Mouse (Mus musculus) heart, embryonic 11.5 days (tissue): ENCODE measurements around the gene Wfdc3. TPM values are rescaled to one million over a fixed set of nuclear protein-coding genes. Genes with fewer than 3 reads are reported as not detected.
A peak's percentile ranks its signal among the peaks of the same experiment; 100 is the strongest.

ENCODE experiments used
- ATAC-seq: fragments of 200-750 bp; cut with Nextera tagmentation; replicated peaks from 2 replicates; pipeline ENCODE4 v1.8.0; 2017; ENCODE audit warnings: moderate library complexity; ENCODE audit not compliant: insufficient number of reproducible peaks, low FRiP score, low TSS enrichment
- H3K27ac ChIP-seq: fragments of 300-500 bp; sonication (generic); 2 replicates; pipeline ENCODE4 v1.5.1; 2014; ENCODE audit warnings: mild to moderate bottlenecking, low read depth, low read length
- H3K27me3 ChIP-seq: fragments of 300-500 bp; sonication (generic); 2 replicates; pipeline ENCODE4 v1.6.1; 2014; ENCODE audit warnings: mild to moderate bottlenecking, low read length, mixed read lengths; ENCODE audit not compliant: control insufficient read depth, insufficient read depth
- H3K36me3 ChIP-seq: fragments of 300-500 bp; sonication (generic); 2 replicates; pipeline ENCODE4 v1.6.1; 2014; ENCODE audit warnings: mild to moderate bottlenecking, low read length, moderate library complexity, mixed read lengths; ENCODE audit not compliant: control insufficient read depth, insufficient read depth
- H3K4me1 ChIP-seq: fragments of 300-500 bp; sonication (generic); 2 replicates; pipeline ENCODE4 v1.6.1; 2014; ENCODE audit warnings: low read length; ENCODE audit not compliant: control insufficient read depth, insufficient read depth
- H3K4me2 ChIP-seq: fragments of 300-500 bp; sonication (generic); 2 replicates; pipeline ENCODE4 v1.6.1; 2014; ENCODE audit warnings: mild to moderate bottlenecking, moderate library complexity
- H3K4me3 ChIP-seq: fragments of 300-500 bp; sonication (generic); 2 replicates; pipeline ENCODE4 v1.5.1; 2014; ENCODE audit warnings: low read depth, low read length
- H3K9ac ChIP-seq: fragments of 300-500 bp; sonication (generic); 2 replicates; pipeline ENCODE4 v1.6.1; 2014; ENCODE audit warnings: mild to moderate bottlenecking, low read depth, low read length, moderate library complexity
- H3K9me3 ChIP-seq: fragments of 300-500 bp; sonication (generic); replicated peaks from 2 replicates; pipeline ENCODE4 v1.6.1; 2016; ENCODE audit warnings: low read length; ENCODE audit not compliant: control insufficient read depth
- WGBS: fragments of 180-500 bp; shearing (Covaris S2); extraction: QIAGEN DNeasy Blood & Tissue Kit; methylation state at CpG from one replicate; pipeline ENCODE4 v1.1.7; 2014; ENCODE audit not compliant: insufficient replicate concordance; 5-methylcytosine and 5-hydroxymethylcytosine counted together
- polyA plus RNA-seq: library from polyadenylated mRNA; unstranded; fragments of >200 nt; fragmentation: Nextera tagmentation; extraction: Ambion mirVana; gene quantifications from 2 replicates; pipeline ENCODE4 v1.2.1, GENCODE M21; 2014

Wfdc3 gene
- polyA plus RNA-seq, 1 experiment from 2014 or later, result 0.19 TPM

DNA sequence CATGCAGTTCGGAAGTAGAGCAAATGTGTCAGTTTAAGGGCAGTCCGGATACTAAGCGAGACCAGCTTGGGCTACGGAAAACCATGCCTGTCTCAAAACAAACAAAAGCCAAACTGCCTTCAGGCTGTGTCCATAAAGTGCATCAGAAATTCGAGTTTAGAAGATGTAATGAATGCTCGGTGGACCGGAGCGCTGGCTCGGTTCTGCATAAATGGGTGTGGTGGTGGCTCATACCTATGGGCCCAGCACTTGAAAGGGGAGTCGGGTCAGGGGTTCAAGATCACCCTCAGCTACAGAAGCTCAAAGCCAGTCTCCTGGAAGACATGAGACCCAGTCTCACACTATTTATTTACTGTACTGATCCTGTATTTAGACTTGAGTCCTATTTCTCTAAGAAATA is 42.0 kb upstream of the Wfdc3 start:
- Histone ChIP-seq H3K9me3 (no peaks in the 10 kb centered on the region), H3K4me2 (no peak overlapping the region), H3K27me3 (no peaks in the 10 kb centered on the region), H3K36me3 (peaks cover 4% of the 10 kb centered on the region; the same call in 1 of the 2 replicates), H3K4me1 (peaks cover 18% of the 10 kb centered on the region), H3K27ac (no peak overlapping the region), H3K9ac (no peak overlapping the region), H3K4me3 (no peak overlapping the region)
- ATAC-seq, result no peak
- WGBS, result 87% methylated on average over 10 of the region's 10 CpGs

DNA sequence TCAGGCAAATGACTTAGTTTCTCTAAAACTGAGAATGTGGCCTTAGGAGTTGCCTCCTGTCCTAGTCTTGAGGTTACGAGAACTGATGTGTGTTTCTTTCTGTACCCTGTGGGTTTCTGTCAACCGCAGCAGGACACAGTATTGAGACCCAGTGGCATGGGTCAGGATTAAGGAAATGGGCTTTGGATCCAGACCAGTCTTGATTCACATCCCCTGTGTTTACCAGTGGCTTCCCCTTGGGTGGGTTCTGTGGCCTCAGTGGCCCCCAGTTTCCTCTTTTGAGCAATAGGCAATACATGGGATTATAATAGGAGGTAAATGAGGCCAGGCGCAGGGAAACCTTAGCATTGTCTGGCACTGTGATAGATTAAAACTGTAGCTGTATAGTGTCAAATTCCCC is 41.3 kb upstream of the Wfdc3 start:
- 82% methylated on average over 3 of the region's 3 CpGs for WGBS
- peaks cover 1% of the 10 kb centered on the region; the same call in 1 of the 2 replicates for H3K36me3 ChIP-seq
- peak overlapping the region; percentile 59 for H3K4me3 ChIP-seq
- no peaks in the 10 kb centered on the region for H3K27me3 ChIP-seq
- H3K4me1 ChIP-seq, result peaks cover 18% of the 10 kb centered on the region
- H3K9me3 ChIP-seq, result no peaks in the 10 kb centered on the region
- ATAC-seq, result no peak
- H3K4me2 ChIP-seq, result peak overlapping the region; percentile 71
- H3K27ac ChIP-seq, result no peak overlapping the region
- H3K9ac ChIP-seq, result peak overlapping the region; percentile 79

DNA sequence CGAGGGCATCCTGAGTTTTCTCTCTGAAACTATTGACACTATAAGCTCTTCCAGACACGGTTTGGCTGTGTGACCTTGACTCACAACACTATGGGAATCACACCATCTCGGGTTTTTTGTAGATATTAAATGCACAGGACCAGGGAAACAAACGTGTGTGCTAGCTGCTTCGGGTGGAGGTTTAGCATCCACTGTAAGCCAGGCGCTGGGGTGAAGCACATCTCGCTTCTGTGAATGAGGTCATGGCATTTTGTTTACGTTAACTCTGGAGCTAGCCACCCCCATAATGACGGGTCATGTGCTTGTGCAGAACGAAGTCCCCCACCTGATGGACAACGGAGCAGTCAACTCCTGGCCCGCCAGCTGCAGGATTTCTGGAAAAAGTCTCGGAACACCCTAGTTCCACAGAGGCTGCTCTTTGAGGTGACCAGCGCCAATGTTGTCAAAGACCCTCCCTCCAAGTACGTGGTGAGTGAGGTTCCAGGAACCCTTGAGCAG is 40.7 kb upstream of the Wfdc3 start:
- Histone ChIP-seq H3K27me3 (no peaks in the 10 kb centered on the region), H3K4me1 (peaks cover 18% of the 10 kb centered on the region), H3K9ac (peak overlapping the region; percentile 79), H3K4me3 (peak overlapping the region; percentile 59), H3K4me2 (peak overlapping the region; percentile 71), H3K9me3 (no peaks in the 10 kb centered on the region), H3K27ac (peak overlapping the region; percentile 86), H3K36me3 (no peaks in the 10 kb centered on the region)
- ATAC-seq, result no peak
- WGBS, result 7% methylated on average over 15 of the region's 15 CpGs

DNA sequence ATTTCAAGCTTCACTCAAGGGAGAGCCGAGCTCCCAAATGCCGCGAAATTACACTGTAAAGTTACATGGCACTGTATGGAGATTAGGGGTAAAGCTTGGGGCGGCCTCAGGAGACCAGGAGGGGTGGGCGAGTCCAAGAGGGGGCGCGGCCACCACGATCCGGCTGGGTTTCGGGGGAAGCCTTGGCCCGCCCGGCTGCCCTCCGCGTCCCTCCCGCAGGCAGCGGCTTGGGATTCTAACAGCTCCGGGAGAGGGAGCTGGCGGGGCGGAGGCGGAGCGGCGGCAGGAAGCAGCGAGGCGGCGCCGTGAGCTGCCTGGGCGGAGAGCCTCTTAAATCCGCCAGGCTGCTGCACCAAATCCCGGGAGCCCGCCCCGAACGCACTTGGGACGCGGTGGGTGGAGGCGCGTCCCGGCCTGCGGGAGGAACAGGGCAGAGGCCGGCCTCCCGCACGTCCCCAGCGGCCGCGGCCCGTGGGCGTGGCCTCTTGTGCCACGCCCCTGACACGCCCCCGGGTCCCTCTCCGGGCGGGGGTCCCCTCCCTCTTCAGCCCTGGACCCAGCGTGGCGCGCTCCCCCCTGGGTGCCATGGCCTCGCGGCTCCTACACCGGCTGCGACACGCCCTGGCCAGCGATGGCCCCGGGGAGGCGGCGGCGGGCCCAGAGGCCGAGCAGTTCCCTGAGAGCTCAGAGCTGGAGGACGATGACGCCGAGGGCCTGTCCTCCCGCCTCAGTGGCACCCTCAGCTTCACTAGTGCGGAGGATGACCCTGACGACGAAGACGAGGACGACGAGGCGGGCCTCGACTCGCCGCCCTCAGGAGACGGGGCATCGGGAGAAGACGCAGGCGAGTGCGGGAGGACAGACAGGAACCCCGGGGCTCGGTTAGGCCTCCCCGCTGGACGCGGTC is 40.0 kb upstream of the Wfdc3 start, which contains the start of gene Snx21:
Gene Snx21, plus strand, starts transcription at position 343 of the 907 bp plus-strand sequence.
- Histone ChIP-seq H3K4me3 (peak within 1 kb of the TSS; percentile 59), H3K36me3 (no peaks in the 10 kb centered on the region), H3K4me2 (peak within 1 kb of the TSS; percentile 71), H3K27me3 (no peaks in the 10 kb centered on the region), H3K4me1 (peaks cover 18% of the 10 kb centered on the region), H3K27ac (peak within 1 kb of the TSS; percentile 86), H3K9ac (peak within 1 kb of the TSS; percentile 79), H3K9me3 (no peaks in the 10 kb centered on the region)
- peak; percentile 90 for ATAC-seq
- WGBS, result under 1% methylated on average over 81 of the region's 89 CpGs

- Histone ChIP-seq H3K4me3 (peak overlapping the region; percentile 59), H3K27ac (peak overlapping the region; percentile 86), H3K9me3 (no peaks in the 10 kb centered on the region), H3K9ac (peak overlapping the region; percentile 79), H3K36me3 (no peaks in the 10 kb centered on the region), H3K4me1 (peaks cover 18% of the 10 kb centered on the region), H3K27me3 (no peaks in the 10 kb centered on the region), H3K4me2 (peak overlapping the region; percentile 71)
- ATAC-seq, result no peak
- 13% methylated on average over 7 of the region's 7 CpGs for WGBS
Measured at GRCm38 (mm10) chr2:164784869-164785420, 39.2 kb upstream of the Wfdc3 start.

DNA sequence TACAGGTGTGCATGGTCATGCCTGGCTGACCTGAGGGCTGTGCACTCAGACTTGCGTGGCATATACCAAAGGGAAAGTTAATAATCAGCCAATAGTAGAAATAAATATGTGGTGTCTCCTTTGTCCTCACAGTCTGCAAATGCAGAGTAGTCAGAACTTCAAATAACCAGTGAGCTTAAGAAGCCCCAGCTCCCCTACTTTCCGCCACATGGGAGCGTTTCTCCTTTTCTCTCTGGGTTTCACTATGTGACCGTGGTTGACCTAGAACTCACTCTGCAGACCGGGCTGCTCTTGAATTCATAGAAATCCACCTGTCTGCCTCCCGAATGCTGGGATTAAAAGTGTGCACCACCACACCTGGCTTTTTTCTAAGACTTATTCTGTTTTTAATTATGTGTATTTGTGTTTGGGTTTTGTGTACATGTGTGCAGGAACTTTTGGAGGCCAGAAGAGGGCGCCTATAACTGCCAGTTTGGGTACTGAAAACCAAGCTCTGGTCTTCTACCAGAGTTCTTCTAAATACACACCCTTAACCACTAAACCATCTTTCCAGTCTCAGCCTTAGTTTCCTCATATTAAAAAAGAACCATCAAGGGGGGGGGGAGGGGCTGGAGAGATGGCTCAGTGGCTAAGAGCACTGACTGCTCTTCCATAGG is 38.3 kb upstream of the Wfdc3 start:
- Histone ChIP-seq H3K4me3 (no peak overlapping the region), H3K27me3 (no peaks in the 10 kb centered on the region), H3K9me3 (no peaks in the 10 kb centered on the region), H3K36me3 (no peaks in the 10 kb centered on the region), H3K4me2 (no peak overlapping the region), H3K27ac (no peak overlapping the region), H3K9ac (no peak overlapping the region), H3K4me1 (peaks cover 18% of the 10 kb centered on the region)
- no peak for ATAC-seq
- 70% methylated on average over 7 of the region's 7 CpGs for WGBS

GRCm38 (mm10) chr2:164781876-164782275 is 36.1 kb upstream of the Wfdc3 start:
- Histone ChIP-seq H3K4me3 (no peak overlapping the region), H3K9me3 (no peaks in the 10 kb centered on the region), H3K36me3 (no peaks in the 10 kb centered on the region)

DNA sequence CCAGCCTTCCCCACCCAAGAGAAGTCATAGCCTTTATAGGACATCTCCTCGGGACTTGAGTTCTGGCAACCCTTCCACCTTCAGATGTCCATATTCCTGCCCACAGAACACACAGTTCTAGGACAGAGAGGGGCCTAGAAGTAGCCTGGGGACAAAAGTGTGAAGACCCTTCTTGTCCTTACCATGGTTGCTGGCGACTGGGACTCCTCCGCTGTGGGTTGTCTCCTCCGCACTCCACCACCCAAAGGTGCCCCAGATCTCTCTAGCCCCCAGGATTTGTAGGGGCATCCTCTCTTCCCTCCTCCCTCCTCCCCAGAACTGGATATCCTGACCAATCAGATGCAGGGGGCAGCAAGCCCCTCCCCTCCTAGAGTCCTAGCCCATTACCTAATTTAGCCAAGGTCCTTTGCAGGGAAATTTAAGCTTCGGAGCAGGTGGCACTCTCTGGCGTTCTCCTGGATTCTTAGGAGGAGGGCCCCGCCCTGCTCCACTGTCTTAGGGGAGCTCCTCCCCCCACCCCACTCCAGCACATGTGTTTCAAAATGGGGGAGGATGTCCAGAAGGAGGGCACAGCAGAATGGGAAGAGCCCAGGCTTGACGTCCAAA is 33.9 kb upstream of the Wfdc3 start, which contains the start of gene Tnnc2:
Gene Tnnc2, minus strand, starts transcription at position 487 of the 606 bp plus-strand sequence.
- WGBS, result 75% methylated on average over 8 of the region's 8 CpGs
- peaks cover 7% of the 10 kb centered on the region for H3K27me3 ChIP-seq
- no peak for ATAC-seq
- no peak within 1 kb of the TSS for H3K27ac ChIP-seq
- H3K4me2 ChIP-seq, result no peak within 1 kb of the TSS
- H3K4me3 ChIP-seq, result no peak within 1 kb of the TSS
- H3K4me1 ChIP-seq, result peaks cover under 1% of the 10 kb centered on the region; the same call in 1 of the 2 replicates
- no peaks in the 10 kb centered on the region for H3K36me3 ChIP-seq
- no peaks in the 10 kb centered on the region for H3K9me3 ChIP-seq
- no peak within 1 kb of the TSS for H3K9ac ChIP-seq

More at GRCm38 (mm10) chr2:164781876-164782275, 36.1 kb upstream of the Wfdc3 start:
- H3K27ac ChIP-seq, result no peak overlapping the region
- 66% methylated on average over 4 of the region's 4 CpGs for WGBS
- H3K9ac ChIP-seq, result no peak overlapping the region
- no peak overlapping the region for H3K4me2 ChIP-seq
- H3K27me3 ChIP-seq, result peaks cover 6% of the 10 kb centered on the region; the same call in 1 of the 2 replicates
- peaks cover 8% of the 10 kb centered on the region for H3K4me1 ChIP-seq
- ATAC-seq, result no peak
